Mouse (Mus musculus): ENCODE results near the gene Caly. TPM values are rescaled to one million over a fixed set of nuclear protein-coding genes. Genes with fewer than 3 reads are reported as not detected.

The Caly gene
- polyA plus RNA-seq, 1 experiment, result 172 TPM

GRCm38 (mm10) chr7:140115583-140116328 lies 33.4 kb upstream of the Caly start, which contains the start of gene Paox:
Paox (plus strand) TSS chr7:140115799.
- TF ChIP-seq CTCF (IDR thresholded peaks at IDR 0.05; ENCODE audit: borderline replicate concordance, extremely low read depth, insufficient read depth, insufficient read length) (no peak), POLR2A (IDR thresholded peaks at IDR 0.05; ENCODE audit: borderline replicate concordance, extremely low read depth, insufficient read depth, insufficient read length, poor library complexity, severe bottlenecking) (no peak)
- DNase-seq (ENCODE audit: low read depth), result peak; percentile 80

- DNase-seq (ENCODE audit: low read depth), result no peak
- TF ChIP-seq CTCF (IDR thresholded peaks at IDR 0.05; ENCODE audit: borderline replicate concordance, extremely low read depth, insufficient read depth, insufficient read length) (no peak), POLR2A (IDR thresholded peaks at IDR 0.05; ENCODE audit: borderline replicate concordance, extremely low read depth, insufficient read depth, insufficient read length, poor library complexity, severe bottlenecking) (no peak)
These were observed 29.6 kb upstream of the Caly start for GRCm38 (mm10) chr7:140111943-140112342.

- TF ChIP-seq CTCF (IDR thresholded peaks at IDR 0.05; ENCODE audit: borderline replicate concordance, extremely low read depth, insufficient read depth, insufficient read length) (no peak), POLR2A (IDR thresholded peaks at IDR 0.05; ENCODE audit: borderline replicate concordance, extremely low read depth, insufficient read depth, insufficient read length, poor library complexity, severe bottlenecking) (no peak)
- DNase-seq (ENCODE audit: low read depth), result no peak
These were observed 21.7 kb upstream of the Caly start for GRCm38 (mm10) chr7:140104009-140104408.

- DNase-seq (ENCODE audit: low read depth), result peak; percentile 86
- TF ChIP-seq CTCF (IDR thresholded peaks at IDR 0.05; ENCODE audit: borderline replicate concordance, extremely low read depth, insufficient read depth, insufficient read length), result no peak
- no peak; the same call in 1 of the 2 replicates for TF ChIP-seq POLR2A (IDR thresholded peaks at IDR 0.05; ENCODE audit: borderline replicate concordance, extremely low read depth, insufficient read depth, insufficient read length, poor library complexity, severe bottlenecking)
These were observed 19.9 kb upstream of the Caly start, which contains the start of gene Fuom for GRCm38 (mm10) chr7:140101993-140102860. Fuom (minus strand) TSS chr7:140102441.

GRCm38 (mm10) chr7:140101498-140101897 lies 19.1 kb upstream of the Caly start:
- TF ChIP-seq CTCF (IDR thresholded peaks at IDR 0.05; ENCODE audit: borderline replicate concordance, extremely low read depth, insufficient read depth, insufficient read length) (no peak), POLR2A (IDR thresholded peaks at IDR 0.05; ENCODE audit: borderline replicate concordance, extremely low read depth, insufficient read depth, insufficient read length, poor library complexity, severe bottlenecking) (no peak)
- no peak for DNase-seq (ENCODE audit: low read depth)

- TF ChIP-seq CTCF (IDR thresholded peaks at IDR 0.05; ENCODE audit: borderline replicate concordance, extremely low read depth, insufficient read depth, insufficient read length) (no peak), POLR2A (IDR thresholded peaks at IDR 0.05; ENCODE audit: borderline replicate concordance, extremely low read depth, insufficient read depth, insufficient read length, poor library complexity, severe bottlenecking) (no peak)
- no peak for DNase-seq (ENCODE audit: low read depth)
These were observed 16.1 kb upstream of the Caly start for GRCm38 (mm10) chr7:140098466-140098865.

- no peak for DNase-seq (ENCODE audit: low read depth)
- no peak for TF ChIP-seq CTCF (IDR thresholded peaks at IDR 0.05; ENCODE audit: borderline replicate concordance, extremely low read depth, insufficient read depth, insufficient read length)
- TF ChIP-seq POLR2A (IDR thresholded peaks at IDR 0.05; ENCODE audit: borderline replicate concordance, extremely low read depth, insufficient read depth, insufficient read length, poor library complexity, severe bottlenecking), result no peak
These were observed 13.7 kb upstream of the Caly start for GRCm38 (mm10) chr7:140096055-140096454.

- TF ChIP-seq CTCF (IDR thresholded peaks at IDR 0.05; ENCODE audit: borderline replicate concordance, extremely low read depth, insufficient read depth, insufficient read length), result no peak
- TF ChIP-seq POLR2A (IDR thresholded peaks at IDR 0.05; ENCODE audit: borderline replicate concordance, extremely low read depth, insufficient read depth, insufficient read length, poor library complexity, severe bottlenecking), result no peak
- peak; percentile 31 for DNase-seq (ENCODE audit: low read depth)
These were observed 13.2 kb upstream of the Caly start for GRCm38 (mm10) chr7:140095556-140095955.

- TF ChIP-seq POLR2A (IDR thresholded peaks at IDR 0.05; ENCODE audit: borderline replicate concordance, extremely low read depth, insufficient read depth, insufficient read length, poor library complexity, severe bottlenecking) (no peak), CTCF (IDR thresholded peaks at IDR 0.05; ENCODE audit: borderline replicate concordance, extremely low read depth, insufficient read depth, insufficient read length) (no peak)
These were observed 12.6 kb upstream of the Caly start for GRCm38 (mm10) chr7:140094954-140095353.

GRCm38 (mm10) chr7:140092924-140093528 lies 10.7 kb upstream of the Caly start, which contains the start of gene Prap1:
Prap1 (plus strand) TSS chr7:140093395.
- no peak for DNase-seq (ENCODE audit: low read depth)
- TF ChIP-seq POLR2A (IDR thresholded peaks at IDR 0.05; ENCODE audit: borderline replicate concordance, extremely low read depth, insufficient read depth, insufficient read length, poor library complexity, severe bottlenecking), result no peak
- TF ChIP-seq CTCF (IDR thresholded peaks at IDR 0.05; ENCODE audit: borderline replicate concordance, extremely low read depth, insufficient read depth, insufficient read length), result no peak

More at GRCm38 (mm10) chr7:140094954-140095353, 12.6 kb upstream of the Caly start:
- no peak for DNase-seq (ENCODE audit: low read depth)

GRCm38 (mm10) chr7:140090601-140091000 lies 8.3 kb upstream of the Caly start:
- no peak for DNase-seq (ENCODE audit: low read depth)
- TF ChIP-seq POLR2A (IDR thresholded peaks at IDR 0.05; ENCODE audit: borderline replicate concordance, extremely low read depth, insufficient read depth, insufficient read length, poor library complexity, severe bottlenecking), result no peak

All from brain, embryonic 14.5 days (tissue).